Mouse (Mus musculus) frontal cortex, postnatal 10 days (tissue): Measurements from ENCODE around the gene Apeh.
A peak's percentile ranks its signal among the peaks of the same experiment; 100 is the strongest.

Source experiments
- DNase-seq, 2 experiments: peaks; one replicate each; pipeline ENCODE4 v3.0.0; 2022; ENCODE audit warnings: low spot score in 2 of 2, mixed read lengths in 1 of 2

The Apeh gene

DNA sequence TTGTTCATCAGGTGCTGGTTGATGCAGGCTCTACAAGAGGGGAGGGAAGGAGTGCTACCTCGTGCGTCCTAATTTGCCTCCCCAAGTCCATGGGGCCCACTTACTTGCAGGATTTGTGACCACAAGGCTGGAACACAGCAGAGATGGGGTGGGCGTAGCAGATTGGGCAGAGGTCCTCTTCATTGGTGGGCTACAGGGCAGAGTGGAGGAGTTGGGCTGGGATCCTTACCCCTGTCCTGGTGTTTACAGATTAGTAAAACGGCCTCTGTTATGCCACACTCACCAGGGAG, 42.5 kb downstream of the Apeh start:
- no peak for DNase-seq

DNA sequence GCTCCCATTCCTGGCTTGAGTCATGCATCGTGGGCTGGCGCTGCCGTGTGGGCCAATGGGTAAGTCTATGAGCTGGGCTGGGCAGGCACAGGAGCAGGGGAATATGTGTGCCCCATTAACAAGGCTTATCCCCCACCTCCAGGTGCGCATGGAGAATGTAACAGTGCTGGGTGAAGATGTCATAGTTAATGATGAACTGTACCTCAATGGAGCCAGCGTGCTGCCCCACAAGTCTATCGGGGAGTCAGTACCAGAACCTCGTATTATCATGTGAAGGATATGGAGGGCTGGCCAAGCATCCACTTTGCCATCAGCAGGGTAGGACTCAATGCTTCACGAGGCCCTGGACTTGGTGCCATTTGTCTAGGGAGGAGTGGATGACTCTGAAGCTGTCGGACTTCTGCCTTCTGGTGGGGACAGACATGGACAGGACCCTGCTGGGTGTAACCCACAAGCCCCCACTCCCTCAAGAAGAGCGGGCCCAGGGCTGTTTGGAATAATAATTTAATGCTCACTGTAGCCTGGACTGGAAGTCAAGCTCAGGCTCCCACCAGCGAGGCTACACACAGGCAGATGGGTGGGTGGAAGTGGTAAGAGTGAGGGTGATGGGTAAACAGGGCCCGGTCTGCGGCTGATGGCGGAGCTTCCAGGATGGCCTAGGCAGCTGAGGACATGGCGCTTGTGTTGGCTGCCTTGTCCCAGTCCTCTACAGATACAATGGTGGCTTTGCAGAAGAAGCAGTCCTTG, 43.0 kb downstream of the Apeh start:
- no peak for DNase-seq

DNA sequence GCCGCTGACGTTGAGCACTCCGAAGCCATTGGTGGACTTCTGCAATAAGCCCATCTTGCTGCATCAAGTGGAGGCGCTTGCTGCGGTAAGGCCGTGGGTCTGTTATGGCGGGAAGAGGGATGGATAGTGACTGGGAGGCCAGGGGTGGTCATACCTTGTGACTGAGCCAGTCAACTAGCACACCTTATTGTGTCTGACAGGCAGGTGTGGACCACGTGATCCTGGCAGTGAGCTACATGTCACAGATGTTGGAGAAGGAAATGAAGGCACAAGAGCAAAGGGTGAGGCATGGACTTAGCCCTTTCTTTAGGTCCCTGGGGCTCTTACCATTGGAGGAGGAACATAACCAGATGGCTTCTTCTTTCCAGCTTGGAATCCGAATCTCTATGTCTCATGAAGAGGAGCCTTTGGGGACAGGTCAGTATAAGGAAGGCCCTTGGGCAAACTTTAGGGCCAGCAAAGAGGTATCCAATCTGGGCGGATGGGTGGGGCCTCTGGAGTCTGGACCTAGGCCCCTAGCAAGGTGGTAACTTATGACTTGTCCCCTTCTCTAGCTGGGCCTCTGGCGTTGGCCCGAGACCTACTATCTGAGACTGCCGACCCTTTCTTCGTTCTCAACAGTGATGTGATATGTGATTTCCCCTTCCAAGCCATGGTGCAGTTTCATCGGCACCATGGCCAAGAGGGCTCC, 44.7 kb downstream of the Apeh start:
- no peak for DNase-seq

DNA sequence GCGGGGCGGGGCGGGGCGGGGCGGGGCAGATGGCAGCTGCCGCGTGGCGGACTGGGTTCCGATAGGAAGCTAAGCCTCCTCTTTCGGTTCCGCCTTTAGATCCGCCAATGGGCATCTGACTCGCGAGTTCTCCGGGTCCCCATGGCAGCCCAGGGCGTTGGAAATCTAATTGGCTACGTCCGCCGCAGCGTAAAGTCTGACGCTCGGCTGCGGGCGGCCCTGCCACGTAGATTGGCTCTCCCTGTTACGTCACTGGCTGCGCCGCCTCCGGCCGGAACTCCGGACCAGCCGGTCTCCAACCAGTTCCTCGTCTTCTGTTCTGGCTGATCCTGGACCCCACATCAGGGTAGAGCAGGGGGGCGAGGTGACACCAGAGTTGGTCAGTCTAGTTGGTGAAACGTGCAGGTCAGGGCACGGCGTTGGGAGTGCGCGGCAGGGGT, 45.4 kb downstream of the Apeh start, which contains the start of gene Gmppb:
TSS of gene Gmppb (plus strand) at position 227 of the 440 bp plus-strand sequence.
- DNase-seq = peak; percentile 96

DNA sequence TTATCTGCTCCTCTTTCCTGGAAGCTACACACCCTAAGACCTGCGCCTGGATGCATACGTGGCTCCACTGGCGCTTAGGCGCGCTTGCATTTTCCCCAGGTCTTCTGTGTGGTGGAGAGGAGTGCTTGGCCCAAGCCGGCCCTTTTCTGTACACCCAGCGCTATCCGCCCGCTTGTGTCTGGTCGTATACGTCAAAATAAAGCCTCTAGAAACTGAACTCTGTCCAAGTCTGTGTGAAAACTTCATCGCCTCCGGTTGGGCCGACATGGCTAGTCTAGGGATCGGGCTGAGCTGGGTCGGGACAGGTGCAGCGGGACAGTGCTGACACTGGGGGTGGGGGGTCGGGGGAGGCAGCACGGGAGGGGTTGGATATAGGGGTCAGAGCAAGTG, 45.8 kb downstream of the Apeh start:
- no peak for DNase-seq

DNA sequence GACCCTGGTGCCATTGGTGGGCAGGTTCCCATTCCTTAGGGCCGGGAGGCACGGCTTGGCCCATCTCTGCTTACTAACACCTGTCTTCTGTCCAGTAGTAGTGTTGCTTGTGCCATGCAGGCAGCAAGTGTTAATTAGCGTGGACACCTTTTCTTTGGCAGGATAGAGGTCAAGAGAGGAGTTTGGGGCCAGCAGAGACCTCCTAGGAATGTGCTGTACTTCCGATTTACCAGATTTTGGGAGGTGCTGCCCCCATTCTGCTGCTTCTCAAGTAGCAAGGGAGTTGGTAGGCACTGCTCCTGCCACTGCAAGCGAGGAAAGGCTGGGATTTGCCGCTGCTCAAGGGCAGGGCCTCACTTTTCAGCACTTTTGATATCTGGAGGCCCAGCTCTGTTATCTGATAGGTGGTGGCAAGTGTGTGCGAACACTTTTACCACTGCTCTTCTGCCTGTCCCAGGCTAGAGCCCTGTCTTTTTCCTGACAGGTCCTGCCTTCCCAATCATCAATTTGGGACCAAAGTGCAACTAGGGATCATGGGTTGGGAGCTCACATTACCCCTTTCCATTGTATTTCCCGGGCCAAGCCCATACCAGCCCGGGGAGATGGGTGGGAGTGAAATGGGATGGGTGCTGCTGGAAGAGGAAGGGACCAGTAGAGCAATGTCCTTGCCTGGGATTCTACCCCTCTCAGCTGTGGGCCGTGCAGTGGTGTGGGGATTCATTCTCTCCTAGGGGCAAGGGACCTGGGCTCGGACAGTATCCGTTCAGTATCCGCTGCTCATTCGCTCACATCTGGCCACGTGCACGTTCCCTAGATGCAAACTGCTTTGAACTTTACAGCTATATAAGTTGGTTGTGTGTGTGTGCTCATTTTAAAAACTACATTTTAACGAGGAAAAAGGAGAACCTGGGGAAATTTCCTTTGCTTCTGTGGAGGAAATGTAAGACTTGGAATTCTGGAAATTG, 46.5 kb downstream of the Apeh start:
- DNase-seq = no peak

DNA sequence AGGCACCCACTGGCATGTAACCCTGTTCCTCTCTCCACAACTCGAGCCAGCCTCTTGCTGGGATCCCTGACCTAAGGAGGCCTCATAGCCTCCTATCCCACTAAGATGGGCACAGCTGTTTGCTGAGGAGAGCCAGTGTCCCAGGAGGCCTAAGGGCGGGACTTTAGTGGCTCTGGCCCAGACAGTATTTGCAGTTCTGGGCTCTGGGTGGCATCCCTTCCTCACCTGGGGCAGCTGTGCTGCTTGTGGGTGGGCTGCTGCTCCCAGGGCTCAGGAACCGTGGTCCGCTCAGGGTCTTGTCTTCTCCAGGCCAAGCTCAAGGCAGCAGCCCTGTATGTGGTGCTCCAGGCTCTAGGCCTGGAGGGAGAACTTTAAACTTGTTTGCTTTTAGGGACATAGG, 47.8 kb downstream of the Apeh start:
- no peak for DNase-seq

DNA sequence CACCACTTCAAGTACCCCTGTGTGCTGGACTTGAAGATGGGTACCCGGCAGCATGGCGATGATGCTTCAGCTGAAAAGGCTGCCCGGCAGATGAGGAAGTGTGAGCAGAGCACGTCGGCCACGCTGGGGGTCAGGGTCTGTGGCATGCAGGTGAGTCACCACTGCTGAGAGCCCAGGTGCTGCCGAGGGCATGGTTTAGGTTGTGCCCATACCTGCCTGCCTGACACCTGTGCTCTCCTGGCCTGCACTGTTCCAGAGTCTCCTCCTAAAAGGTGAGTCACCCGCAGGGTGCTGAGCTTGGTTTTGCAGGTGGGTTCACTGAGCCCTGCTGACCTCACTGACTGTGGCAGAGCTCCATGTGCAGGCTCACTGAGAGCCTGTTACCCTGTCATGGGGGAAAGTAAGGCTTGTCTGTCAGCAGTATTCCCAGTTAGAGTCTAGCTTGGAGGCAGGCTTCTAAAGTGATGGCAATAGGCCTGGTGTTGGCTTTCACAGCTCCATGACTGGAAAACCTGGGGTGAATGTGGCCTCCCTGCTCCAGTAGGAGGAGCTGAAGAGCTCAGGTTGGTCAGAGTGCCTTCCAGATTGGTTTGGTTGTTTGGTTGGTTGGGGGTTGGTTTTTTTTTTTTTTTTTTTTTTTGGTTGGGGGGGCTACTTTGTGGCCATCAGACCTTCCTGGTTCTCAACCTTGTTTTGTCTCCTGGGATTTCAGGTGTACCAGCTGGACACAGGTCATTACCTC, 49.5 kb downstream of the Apeh start:
- DNase-seq = no peak
